Mouse (Mus musculus) c-Kit-positive CD71-negative TER-119-negative erythroid progenitor cells, embryonic 14.5 days (primary cell): Measurements from ENCODE around the gene Obp2b.
"Not testable (repeated sequence)": the region's sequence is repeated elsewhere in the genome, so short reads cannot be mapped to it uniquely, and the experiment has no call there.

Experiments used
- DNase-seq: peaks from one replicate; pipeline ENCODE4 v3.0.0-alpha.2; 2013; ENCODE audit warnings: low read depth

Obp2b gene

DNA sequence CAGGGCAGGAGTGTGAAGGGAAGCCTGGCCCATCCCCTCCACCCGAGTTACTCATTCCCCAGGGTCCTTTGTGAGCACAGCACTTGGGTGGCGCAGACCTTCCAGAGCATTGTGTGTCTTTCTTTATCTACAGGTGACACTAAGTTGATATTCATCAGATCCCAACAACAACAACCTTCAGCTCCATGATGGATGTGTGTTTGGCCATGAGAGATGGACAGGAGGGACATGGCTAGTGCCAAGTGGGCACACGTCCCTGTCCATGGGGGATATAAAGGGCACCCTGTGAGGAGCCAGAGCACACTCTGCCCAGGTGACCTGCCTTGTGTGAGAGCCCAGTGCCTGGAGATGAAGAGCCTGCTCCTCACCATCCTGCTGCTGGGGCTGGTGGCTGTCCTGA, at the start of gene Obp2b:
Obp2b (plus strand) TSS at position 301 of the 400 bp plus-strand sequence.
- not testable (repeated sequence) for DNase-seq

GRCm38 (mm10) chr2:25694605-25695004, 42.2 kb upstream of the Obp2b start:
- DNase-seq = peak; percentile 62

DNA sequence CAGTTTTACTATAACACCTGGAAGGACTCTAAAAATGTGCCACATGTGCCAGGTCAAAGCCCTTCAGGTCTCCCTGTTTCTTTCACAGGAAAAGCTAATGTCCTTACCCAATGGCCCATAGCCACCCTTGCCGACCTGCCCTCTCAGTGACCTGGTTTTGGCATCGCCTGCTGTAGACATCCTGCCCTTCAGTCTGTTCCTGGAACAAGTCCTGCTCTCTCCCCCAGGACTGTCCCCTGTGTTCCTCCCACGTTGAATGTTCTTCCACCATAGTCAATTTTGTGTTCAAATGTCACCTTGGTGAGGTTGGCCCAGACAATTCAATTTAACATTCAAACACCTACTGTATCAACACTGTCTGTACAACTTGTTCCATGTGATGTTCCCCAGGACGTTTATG, 39.9 kb upstream of the Obp2b start:
- DNase-seq = no peak

GRCm38 (mm10) chr2:25698696-25699095, 38.1 kb upstream of the Obp2b start:
- no peak for DNase-seq

DNA sequence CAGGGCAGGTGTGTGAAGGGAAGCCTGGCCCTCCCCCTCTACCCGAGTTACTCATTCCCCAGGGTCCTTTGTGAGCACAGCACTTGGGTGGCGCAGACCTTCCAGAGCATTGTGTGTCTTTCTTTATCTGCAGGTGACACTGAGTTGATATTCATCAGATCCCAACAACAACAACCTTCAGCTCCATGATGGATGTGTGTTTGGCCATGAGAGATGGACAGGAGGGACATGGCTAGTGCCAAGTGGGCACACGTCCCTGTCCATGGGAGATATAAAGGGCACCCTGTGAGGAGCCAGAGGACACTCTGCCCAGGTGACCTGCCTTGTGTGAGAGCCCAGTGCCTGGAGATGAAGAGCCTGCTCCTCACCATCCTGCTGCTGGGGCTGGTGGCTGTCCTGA, 37.1 kb upstream of the Obp2b start, which contains the start of gene Obp2a:
Obp2a (plus strand) TSS at position 301 of the 400 bp plus-strand sequence.
- not testable (repeated sequence) for DNase-seq

GRCm38 (mm10) chr2:25701001-25701400, 35.8 kb upstream of the Obp2b start:
- DNase-seq = no peak

- no peak for DNase-seq
Measured at GRCm38 (mm10) chr2:25703706-25704105, 33.1 kb upstream of the Obp2b start.

DNA sequence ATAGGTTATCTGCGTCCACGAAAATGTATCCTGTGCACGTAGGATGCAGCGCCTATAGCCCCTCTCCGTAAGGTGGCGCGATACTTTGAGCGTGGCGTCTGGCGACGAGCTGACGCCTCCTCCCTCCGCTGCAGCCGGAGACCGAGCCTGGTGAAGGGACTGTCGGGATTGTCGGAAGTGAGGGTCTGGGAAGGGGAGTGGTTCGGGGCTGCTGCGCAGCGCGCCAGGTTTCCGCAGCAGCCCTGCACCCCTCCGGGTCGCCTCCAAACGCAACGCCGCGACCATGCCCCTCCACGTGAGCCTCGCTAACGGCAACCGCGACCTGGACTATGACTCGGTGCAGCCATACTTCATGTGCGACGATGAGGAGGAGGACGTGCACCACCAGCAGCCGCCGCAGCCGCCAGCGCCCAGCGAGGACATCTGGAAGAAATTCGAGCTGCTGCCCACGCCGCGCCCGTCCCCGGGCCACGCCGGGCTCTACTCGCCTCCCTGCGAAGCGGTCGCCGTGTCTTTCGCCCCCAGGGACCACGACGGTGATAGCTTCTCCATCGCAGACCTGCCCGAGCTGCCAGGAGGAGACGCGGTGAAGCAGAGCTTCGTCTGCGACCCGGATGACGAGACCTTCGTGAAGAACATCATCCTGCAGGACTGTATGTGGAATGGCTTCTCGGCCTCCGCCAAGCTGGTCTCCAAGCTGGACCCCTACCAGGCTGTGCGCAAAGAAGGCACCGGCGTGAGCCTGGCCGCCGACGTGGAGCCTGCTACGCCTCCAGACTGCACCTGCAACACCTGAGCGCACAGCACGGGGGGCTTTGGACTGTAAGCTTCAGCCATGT, 29.9 kb upstream of the Obp2b start, which contains the start of gene Bmyc:
Bmyc (plus strand) TSS at position 97 of the 839 bp plus-strand sequence.
- DNase-seq = peak; percentile 52

DNA sequence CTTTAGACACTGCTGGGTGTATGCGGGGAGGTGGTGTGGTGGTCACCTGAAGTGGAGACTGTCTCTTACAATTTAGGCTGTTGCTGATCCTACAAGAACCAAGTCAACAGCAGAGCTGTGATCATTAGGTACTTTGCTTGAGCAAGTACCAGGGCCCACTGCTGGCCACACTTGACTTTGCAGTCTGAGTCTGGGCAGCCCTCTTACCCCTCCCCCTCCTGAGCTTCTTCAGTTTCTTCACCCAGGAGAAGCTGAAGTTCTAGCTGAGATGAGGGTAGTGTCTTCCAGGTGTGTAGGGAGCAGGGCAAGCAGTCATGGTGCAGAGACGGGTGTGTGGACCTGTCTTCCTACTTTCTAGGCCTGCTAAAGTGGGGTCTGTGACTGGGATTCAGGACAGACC, 28.7 kb upstream of the Obp2b start:
- DNase-seq = no peak

DNA sequence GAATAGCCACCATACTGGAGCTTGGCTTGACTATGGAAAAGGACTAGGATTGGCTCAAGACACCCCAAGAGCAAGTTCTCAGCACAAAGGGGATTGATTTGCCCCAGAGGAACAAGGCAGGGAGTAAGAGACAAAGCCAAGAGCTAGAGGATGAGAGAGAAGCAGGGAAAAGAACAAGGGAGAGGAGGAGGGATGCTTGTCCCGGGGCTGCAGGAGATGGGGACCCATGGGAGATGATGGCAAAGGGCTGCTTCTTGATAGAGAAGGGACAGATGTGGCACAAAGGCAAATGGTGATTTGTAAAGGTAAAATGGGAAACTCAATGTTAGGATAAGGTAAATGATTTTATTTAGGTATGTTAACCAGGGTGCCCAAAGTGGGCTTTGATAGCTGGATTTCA, 27.8 kb upstream of the Obp2b start:
- DNase-seq = not testable (repeated sequence)

DNA sequence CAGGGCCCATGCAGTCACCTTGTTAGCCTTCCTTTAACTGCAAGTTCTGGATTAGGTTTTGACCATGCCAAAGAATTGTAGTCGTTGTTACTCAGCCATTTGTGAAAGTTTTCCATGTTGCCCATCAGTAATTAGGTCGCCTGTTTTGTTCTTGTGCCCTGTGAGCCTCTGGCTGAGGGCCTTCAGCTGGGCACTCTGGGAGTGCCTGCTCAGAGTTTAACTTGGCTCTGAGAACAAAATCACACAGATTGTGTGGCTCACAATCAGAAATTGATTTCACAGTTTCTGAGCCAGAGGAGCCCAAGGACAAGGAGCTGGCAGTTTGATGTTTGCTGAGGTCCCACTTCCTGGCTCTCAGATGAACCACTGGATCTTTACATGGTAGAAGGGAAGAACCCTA, 27.0 kb upstream of the Obp2b start:
- not testable (repeated sequence) for DNase-seq

GRCm38 (mm10) chr2:25711641-25712040, 25.2 kb upstream of the Obp2b start:
- DNase-seq = not testable (repeated sequence)

- DNase-seq = no peak
Measured at GRCm38 (mm10) chr2:25717222-25717621, 19.6 kb upstream of the Obp2b start.

GRCm38 (mm10) chr2:25733199-25733930, 3.4 kb upstream of the Obp2b start:
- no peak for DNase-seq

DNA sequence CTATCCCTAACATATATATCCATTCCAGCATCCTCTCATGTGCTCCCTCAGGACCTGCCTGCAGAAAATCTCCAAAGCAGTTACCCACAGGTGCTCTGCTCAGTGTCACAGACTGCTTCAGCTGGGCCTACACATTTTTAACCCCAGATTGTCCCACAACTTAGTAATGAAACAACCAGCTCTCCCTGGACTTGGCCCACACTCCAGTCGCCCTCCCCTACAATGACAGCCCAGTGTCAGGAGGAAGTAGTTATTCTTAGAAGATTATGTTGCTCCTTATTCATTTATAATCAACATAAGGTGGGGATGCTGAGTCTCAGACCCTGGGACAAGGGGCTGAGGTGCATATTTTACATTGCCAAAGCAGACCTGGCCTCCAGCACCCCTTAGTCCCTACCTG, 4.9 kb downstream of the Obp2b start:
- DNase-seq = no peak

GRCm38 (mm10) chr2:25754201-25754600, 17.4 kb downstream of the Obp2b start:
- DNase-seq = no peak

GRCm38 (mm10) chr2:25758064-25758625, 21.3 kb downstream of the Obp2b start:
- DNase-seq = no peak

GRCm38 (mm10) chr2:25765269-25765668, 28.5 kb downstream of the Obp2b start, which contains the start of gene Lcn3:
Lcn3 (plus strand) TSS chr2:25765569.
- no peak for DNase-seq

DNA sequence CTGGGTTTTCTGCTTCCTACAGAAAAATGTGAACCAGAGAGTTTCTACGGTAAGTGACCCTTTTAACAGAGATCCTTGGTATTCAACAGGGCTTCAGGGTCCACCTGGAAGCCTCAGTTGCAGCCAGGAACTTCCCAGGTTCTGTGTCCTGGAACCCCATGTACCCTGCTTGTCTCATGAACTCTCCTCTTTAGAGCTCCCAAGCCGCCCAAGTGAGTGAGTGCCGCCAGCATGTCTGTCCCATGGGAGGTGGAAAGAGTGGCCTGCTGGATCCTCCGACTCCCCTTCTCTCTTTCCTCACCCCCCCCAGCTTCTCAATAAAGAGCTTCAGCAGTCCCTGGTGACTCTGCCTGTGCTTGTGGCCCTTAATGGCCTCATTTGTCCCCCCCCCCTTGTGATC, 31.0 kb downstream of the Obp2b start:
- DNase-seq = no peak

DNA sequence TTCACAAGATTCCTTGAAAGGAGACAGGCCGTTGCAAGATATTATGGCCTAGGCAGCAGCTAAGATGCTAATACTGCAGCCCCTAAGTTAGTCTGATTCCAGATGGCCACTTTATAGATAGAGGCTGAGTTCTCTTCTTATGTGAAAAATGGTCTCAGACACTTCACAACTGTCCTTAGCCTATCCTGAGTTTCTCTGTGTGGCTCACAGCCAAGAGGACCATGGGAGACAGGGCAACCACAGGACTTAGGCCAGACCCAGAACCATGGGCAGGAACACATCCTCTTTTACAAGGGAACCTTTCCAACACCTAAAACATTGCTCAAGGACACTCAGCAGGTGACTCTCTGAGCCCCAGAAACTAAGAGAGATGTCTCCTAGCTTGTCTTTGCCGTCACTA, 36.7 kb downstream of the Obp2b start:
- DNase-seq = no peak

GRCm38 (mm10) chr2:25774640-25775039, 37.8 kb downstream of the Obp2b start:
- DNase-seq = no peak

DNA sequence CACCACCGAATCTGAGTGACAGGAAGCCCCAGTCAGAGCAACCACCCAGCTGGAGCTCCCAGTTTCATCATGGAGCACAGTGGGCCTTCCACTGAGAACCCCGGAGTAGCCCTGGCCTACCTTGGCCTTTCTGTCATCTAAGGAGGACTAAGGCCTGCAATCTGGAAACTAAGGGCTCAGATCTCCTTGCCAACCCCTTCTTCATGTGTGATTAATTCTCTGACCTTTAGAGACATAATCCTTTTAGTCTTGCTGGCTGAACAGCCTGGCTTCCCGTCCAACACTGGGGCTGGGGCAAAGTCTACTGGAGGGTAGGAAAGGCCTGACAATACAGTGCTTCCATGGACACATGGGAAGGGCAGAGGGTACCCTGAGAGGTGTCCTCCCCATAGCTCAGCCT, 39.2 kb downstream of the Obp2b start:
- DNase-seq = no peak

- no peak for DNase-seq
Measured at GRCm38 (mm10) chr2:25776717-25777116, 39.9 kb downstream of the Obp2b start, which contains the start of gene Lcn11. Lcn11 (plus strand) TSS chr2:25777017.
